Comparison of ENCODE assay signal across 9 mouse cellular contexts in genomic region chr17:25285033-25285432, GRCm38 (mm10). TPM values are rescaled to one million over a fixed set of nuclear protein-coding genes. Genes with fewer than 3 reads are reported as not detected.
A peak's percentile ranks its signal among the peaks of the same experiment; 100 is the strongest.
DNase-seq lines count a peak whose midpoint lies in the region; ATAC-seq and TF ChIP-seq lines count a peak whose summit lies in the region.
"Had no signal": no experiment of that assay in that cellular context is flagged by ENCODE, and none has a peak within 500 bp of the region (broad histone marks: within the 10 kb centered on the region; RNA-seq: fewer than 3 reads in every experiment).

No protein-coding gene starts in this region.

- TF ChIP-seq CTCF in cerebellum, adult 2 months (IDR thresholded peaks at IDR 0.05; ENCODE audit: borderline replicate concordance, insufficient read depth, low read depth, low read length): peak; percentile 92

- 5% methylated on average over 3 of the region's 3 CpGs for WGBS in cerebellum, adult 2 months

- 0 out of 2 replicates have a peak, but pooled peaks cover 3% of the 10 kb centered on the region for H3K4me1 ChIP-seq in cerebellum, adult 2 months (ENCODE audit: control insufficient read depth, insufficient read depth, low read length)
- H3K4me1 ChIP-seq: limb, embryonic 15.5 days had no signal

- TF ChIP-seq POLR2A in cerebellum, adult 2 months (IDR thresholded peaks at IDR 0.05; ENCODE audit: borderline replicate concordance, insufficient read depth, low read length): no peak

- ATAC-seq in frontal cortex, adult (ENCODE audit: low TSS enrichment): no peak; the same call in 1 of the 2 replicates
- ATAC-seq in granulocyte monocyte progenitor cell, adult 5-6 weeks (replicated peaks; ENCODE audit: poor library complexity, severe bottlenecking): peak; percentile 76

- no peaks in the 10 kb centered on the region for H3K27me3 ChIP-seq in cerebellum, adult 2 months (ENCODE audit: control insufficient read depth, insufficient read depth, low read length)
- H3K27me3 ChIP-seq: limb, embryonic 15.5 days had no signal

- no peak overlapping the region for H3K27ac ChIP-seq in cerebellum, adult 2 months (ENCODE audit: insufficient read depth, low read length)
- H3K27ac ChIP-seq: limb, embryonic 15.5 days had no signal

- DNase-seq in frontal cortex, adult 2 months (ENCODE audit: extremely low spot score in 1 of 2, low spot score in 1 of 2): peak; percentile 27 to 82
- DNase-seq in MN1 (ENCODE audit: low spot score): peak; percentile 78
- peak; percentile 76 to 82 for DNase-seq in cerebellum, adult 2 months
- peak; percentile 72 for DNase-seq in layer of hippocampus, adult 11-12 months (ENCODE audit: low spot score)
- peak; percentile 77 for DNase-seq in lung, postnatal 25 days (ENCODE audit: low spot score)
- DNase-seq in spleen, adult 12 weeks (ENCODE audit: low spot score): peak; percentile 53

- peak overlapping the region; percentile 30 for H3K4me3 ChIP-seq in cerebellum, adult 2 months (replicated peaks; ENCODE audit: insufficient read depth, low read depth, low read length)
- H3K4me3 ChIP-seq: limb, embryonic 15.5 days had no signal

RNA-seq across cellular contexts. Expression of gene Ube2i, which starts 10.6 kb away (rescaled TPM):
- polyA plus RNA-seq in frontal cortex, adult 2 months (2012; rRNA removed): 265 and 295 TPM in 2 replicates
- 253 and 255 TPM in 2 replicates for polyA plus RNA-seq in cerebellum, adult 2 months (2012; rRNA removed)
- 356 and 387 TPM in 2 replicates for total RNA-seq in granulocyte monocyte progenitor cell, adult 5-6 weeks (2014; fragmentation: Nextera tagmentation)
- 268 and 276 TPM in 2 replicates for total RNA-seq in granulocyte monocyte progenitor cell, adult 5-6 weeks (2017)

RNA-seq across cellular contexts. Expression of gene Prss34, which starts 13.2 kb away (rescaled TPM):
- polyA plus RNA-seq in frontal cortex, adult 2 months (2012; rRNA removed): not detected in 2 replicates
- not detected in 2 replicates for polyA plus RNA-seq in cerebellum, adult 2 months (2012; rRNA removed)
- total RNA-seq in granulocyte monocyte progenitor cell, adult 5-6 weeks (2014; fragmentation: Nextera tagmentation): 2.4 and 94.9 TPM in 2 replicates
- 21.6 and 23.7 TPM in 2 replicates for total RNA-seq in granulocyte monocyte progenitor cell, adult 5-6 weeks (2017)

RNA-seq across cellular contexts. Expression of gene Prss28, which starts 23.4 kb away (rescaled TPM):
- polyA plus RNA-seq in frontal cortex, adult 2 months (2012; rRNA removed): not detected in 2 replicates
- polyA plus RNA-seq in cerebellum, adult 2 months (2012; rRNA removed): not detected in 2 replicates
- total RNA-seq in granulocyte monocyte progenitor cell, adult 5-6 weeks (2014; fragmentation: Nextera tagmentation): not detected in 2 replicates
- total RNA-seq in granulocyte monocyte progenitor cell, adult 5-6 weeks (2017): not detected in 2 replicates
- polyA plus RNA-seq: limb, embryonic 15.5 days had no signal

RNA-seq across cellular contexts. Expression of gene Baiap3, which starts 28.9 kb away (rescaled TPM):
- 12.5 and 18.6 TPM in 2 replicates for polyA plus RNA-seq in frontal cortex, adult 2 months (2012; rRNA removed)
- 24.4 and 26.5 TPM in 2 replicates for polyA plus RNA-seq in cerebellum, adult 2 months (2012; rRNA removed)
- 7.6 and 9.1 TPM in 2 replicates for total RNA-seq in granulocyte monocyte progenitor cell, adult 5-6 weeks (2014; fragmentation: Nextera tagmentation)
- total RNA-seq in granulocyte monocyte progenitor cell, adult 5-6 weeks (2017): 3.8 and 11.9 TPM in 2 replicates

RNA-seq across cellular contexts. Expression of gene Prss29, which starts 33.4 kb away (rescaled TPM):
- polyA plus RNA-seq in frontal cortex, adult 2 months (2012; rRNA removed): not detected in 2 replicates
- not detected in 2 replicates for polyA plus RNA-seq in cerebellum, adult 2 months (2012; rRNA removed)
- not detected in 2 replicates for total RNA-seq in granulocyte monocyte progenitor cell, adult 5-6 weeks (2014; fragmentation: Nextera tagmentation)
- total RNA-seq in granulocyte monocyte progenitor cell, adult 5-6 weeks (2017): not detected in 2 replicates
- polyA plus RNA-seq: limb, embryonic 15.5 days had no signal
